Mouse (Mus musculus) kidney, adult 2 months (tissue): ENCODE measurements around the gene Sptbn2. TPM values are rescaled to one million over a fixed set of nuclear protein-coding genes. Genes with fewer than 3 reads are reported as not detected.

Source experiments
- DNase-seq: peaks from one replicate; pipeline ENCODE4 v3.0.0; 2021
- H3K27ac ChIP-seq: fragments of 200-500 bp; 2 replicates; pipeline ENCODE4 v1.5.1; 2012; ENCODE audit warnings: low read depth, low read length, control low read depth, inconsistent platforms; ENCODE audit not compliant: insufficient read depth
- H3K27me3 ChIP-seq: fragments of 200-500 bp; replicated peaks from 2 replicates; pipeline ENCODE4 v1.6.1; 2012; ENCODE audit warnings: mild to moderate bottlenecking, moderate library complexity, low read length, inconsistent platforms; ENCODE audit not compliant: control insufficient read depth, insufficient read depth
- H3K36me3 ChIP-seq: fragments of 200-500 bp; 2 replicates; pipeline ENCODE4 v1.6.1; 2012; ENCODE audit warnings: mild to moderate bottlenecking, moderate library complexity, low read length, inconsistent platforms; ENCODE audit not compliant: control insufficient read depth, insufficient read depth
- H3K4me1 ChIP-seq: fragments of 200-500 bp; 2 replicates; pipeline ENCODE4 v1.6.1; 2011; ENCODE audit warnings: low read length; ENCODE audit not compliant: control insufficient read depth, insufficient read depth
- H3K4me3 ChIP-seq: fragments of 200-500 bp; 2 replicates; pipeline ENCODE4 v1.5.1; 2011; ENCODE audit warnings: mild to moderate bottlenecking, low read depth, low read length, control low read depth; ENCODE audit not compliant: insufficient read depth
- CTCF ChIP-seq: fragments of 200-500 bp; conservative IDR thresholded peaks from 2 replicates; pipeline ENCODE4 v1.5.1; 2011; ENCODE audit warnings: low read depth, mild to moderate bottlenecking, control low read depth, low read length, moderate library complexity, mixed read lengths; ENCODE audit not compliant: insufficient read depth, insufficient read length
- POLR2A ChIP-seq: fragments of 200-500 bp; IDR thresholded peaks from one replicate; pipeline ENCODE4 v1.6.1; 2011; ENCODE audit warnings: low read depth, low read length, control low read depth
- WGBS: fragments of 180-500 bp; shearing (Covaris S2); methylation state at CpG from one replicate; pipeline ENCODE4 v1.1.7; 2018; 5-methylcytosine and 5-hydroxymethylcytosine counted together
- polyA plus RNA-seq: library from polyadenylated mRNA; depleted of rRNA; stranded (reverse); fragments of >200 nt; gene quantifications from 2 replicates; pipeline ENCODE4 v1.2.3, GENCODE M21; 2012

Sptbn2 gene
- polyA plus RNA-seq, 1 experiment, result 12.0 TPM

DNA sequence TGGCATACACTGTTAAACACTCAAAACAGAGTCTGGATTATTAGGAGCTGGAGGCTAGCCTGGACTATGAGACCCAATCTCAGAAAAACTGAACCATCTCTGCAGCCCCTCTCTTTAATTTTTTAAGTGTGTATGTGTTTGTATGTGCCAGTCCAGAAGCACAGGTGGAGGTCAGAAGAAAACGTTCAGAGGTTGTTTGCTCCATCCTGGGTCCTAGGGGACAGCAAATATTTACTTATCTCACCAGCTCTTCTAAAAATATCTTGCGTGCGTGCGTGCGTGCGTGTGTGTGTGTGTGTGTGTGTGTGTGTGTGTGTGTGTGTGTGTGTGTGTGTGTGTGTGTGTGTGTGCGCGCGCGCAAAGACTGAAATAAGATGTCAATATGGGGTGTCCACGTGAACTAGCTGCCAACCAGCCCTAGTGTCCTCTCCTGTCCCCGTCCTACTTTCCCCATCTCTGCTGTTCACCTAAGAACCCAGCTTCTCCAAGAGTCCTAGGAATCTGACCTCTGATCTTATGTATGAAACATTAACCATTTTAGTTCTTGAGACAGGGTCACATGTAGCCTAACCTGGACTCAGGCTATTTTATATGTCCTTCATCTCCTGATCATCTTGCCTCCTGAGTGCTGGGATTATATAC is 56.7 kb downstream of the Sptbn2 start:
- H3K4me3 ChIP-seq, result no peak overlapping the region
- H3K4me1 ChIP-seq, result peaks cover 5% of the 10 kb centered on the region; the same call in 1 of the 2 replicates
- peak overlapping the region; percentile 25; the same call in 1 of the 2 replicates for H3K27ac ChIP-seq
- no peaks in the 10 kb centered on the region for H3K27me3 ChIP-seq
- no peak for TF ChIP-seq CTCF
- no peak for TF ChIP-seq POLR2A
- H3K36me3 ChIP-seq, result peaks cover 10% of the 10 kb centered on the region
- WGBS, result 57% methylated on average over 11 of the region's 12 CpGs
- peak; percentile 64 for DNase-seq

DNA sequence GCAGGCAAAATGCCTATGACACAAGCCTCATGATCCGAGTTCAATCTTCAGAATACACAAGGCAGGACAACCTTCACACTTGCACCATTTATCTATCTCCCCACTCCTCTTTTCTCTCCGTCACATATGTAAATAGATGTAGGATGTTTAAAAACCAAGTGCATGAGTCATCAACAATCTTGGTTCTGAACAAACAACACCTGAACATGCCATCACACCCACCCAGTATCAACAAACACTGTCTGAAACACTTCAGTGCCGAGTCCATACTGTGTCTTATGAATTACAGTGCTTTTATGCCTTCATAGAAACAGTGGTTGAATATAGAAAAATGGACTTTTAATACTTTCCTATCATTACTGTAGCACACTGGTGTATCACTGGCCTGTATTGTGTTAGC is 61.8 kb downstream of the Sptbn2 start:
- H3K36me3 ChIP-seq, result peaks cover 8% of the 10 kb centered on the region
- TF ChIP-seq POLR2A (no peak), CTCF (no peak)
- WGBS, result 80% methylated on average over 3 of the region's 3 CpGs

DNA sequence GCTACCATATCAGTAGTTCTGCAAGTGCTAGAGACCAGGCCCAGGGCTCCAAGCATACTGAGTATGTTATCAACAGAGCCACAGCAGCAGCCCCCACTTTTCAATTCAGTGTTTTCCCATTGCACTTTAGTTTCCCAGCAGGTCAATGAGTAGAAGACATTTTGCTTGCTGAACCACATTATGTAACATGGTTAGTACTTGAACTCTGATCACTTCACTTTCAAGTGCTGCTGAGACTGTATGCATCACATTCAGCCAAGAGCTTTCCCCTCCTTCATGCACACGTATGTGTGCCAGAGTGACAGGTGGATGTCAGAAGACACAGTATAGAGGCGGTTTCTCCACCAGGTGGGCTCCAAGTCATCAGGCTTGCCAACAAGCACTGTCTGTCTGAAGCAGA is 71.9 kb downstream of the Sptbn2 start:
- TF ChIP-seq POLR2A (no peak), CTCF (no peak)
- Histone ChIP-seq H3K36me3 (peaks cover 10% of the 10 kb centered on the region), H3K27ac (peak overlapping the region; percentile 9; the same call in 1 of the 2 replicates), H3K4me3 (no peak overlapping the region), H3K27me3 (no peaks in the 10 kb centered on the region), H3K4me1 (no peaks in the 10 kb centered on the region; the same call in 1 of the 2 replicates)
- WGBS, result 68% methylated on average over 2 of the region's 2 CpGs
- peak; percentile 37 for DNase-seq

More for the DNA sequence above, 61.8 kb downstream of the Sptbn2 start:
- Histone ChIP-seq H3K27me3 (no peaks in the 10 kb centered on the region), H3K4me3 (no peak overlapping the region), H3K4me1 (no peaks in the 10 kb centered on the region; the same call in 1 of the 2 replicates), H3K27ac (no peak overlapping the region)
- no peak for DNase-seq

DNA sequence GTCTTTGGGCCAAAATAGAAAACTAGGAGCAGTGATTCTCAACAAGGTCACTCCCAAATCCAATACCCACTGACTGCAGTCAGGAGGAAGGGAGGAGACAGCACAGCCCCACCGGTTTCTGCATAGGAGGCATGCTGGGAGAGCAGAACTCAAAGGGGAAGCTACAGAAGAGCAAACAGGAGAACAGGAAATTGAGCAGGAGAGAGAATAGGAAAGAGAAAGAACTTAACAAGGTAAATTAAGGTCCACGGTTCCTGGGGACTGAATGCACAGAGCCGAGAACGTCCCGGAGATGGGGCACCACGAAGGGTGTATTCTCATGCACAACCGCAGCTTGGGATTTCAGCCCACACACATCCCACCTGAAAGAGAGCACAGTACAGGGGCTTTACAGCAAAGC is 74.2 kb downstream of the Sptbn2 start:
- Histone ChIP-seq H3K4me3 (no peak overlapping the region), H3K27ac (no peak overlapping the region), H3K27me3 (no peaks in the 10 kb centered on the region), H3K4me1 (peaks cover 5% of the 10 kb centered on the region), H3K36me3 (peaks cover 13% of the 10 kb centered on the region)
- WGBS, result 75% methylated on average over 7 of the region's 7 CpGs
- TF ChIP-seq CTCF, result no peak
- no peak for TF ChIP-seq POLR2A
- DNase-seq, result no peak

DNA sequence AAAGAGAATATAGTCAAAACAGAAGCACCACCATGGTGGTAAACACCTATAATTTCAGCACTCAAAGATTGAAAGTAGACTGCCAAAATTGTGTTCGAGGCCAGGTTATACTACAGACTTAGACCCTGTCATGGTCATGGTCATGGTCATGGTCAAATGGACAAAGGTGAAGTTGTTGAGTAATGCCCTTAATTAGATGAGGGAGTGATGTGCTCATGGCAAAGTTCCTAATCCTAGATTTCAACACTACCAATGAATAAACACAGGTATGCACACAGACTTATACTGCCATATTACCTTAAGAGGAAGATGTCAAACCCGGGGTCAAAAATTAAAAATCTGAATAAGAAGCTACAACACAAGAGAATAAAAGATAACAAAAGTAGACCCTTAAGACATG is 75.3 kb downstream of the Sptbn2 start:
- no peak overlapping the region for H3K4me3 ChIP-seq
- TF ChIP-seq POLR2A (no peak), CTCF (no peak)
- DNase-seq, result peak; percentile 27
- H3K27ac ChIP-seq, result no peak overlapping the region
- H3K36me3 ChIP-seq, result peaks cover 16% of the 10 kb centered on the region
- H3K4me1 ChIP-seq, result peaks cover 7% of the 10 kb centered on the region
- WGBS, result 60% methylated on average over 2 of the region's 2 CpGs
- no peaks in the 10 kb centered on the region for H3K27me3 ChIP-seq

DNA sequence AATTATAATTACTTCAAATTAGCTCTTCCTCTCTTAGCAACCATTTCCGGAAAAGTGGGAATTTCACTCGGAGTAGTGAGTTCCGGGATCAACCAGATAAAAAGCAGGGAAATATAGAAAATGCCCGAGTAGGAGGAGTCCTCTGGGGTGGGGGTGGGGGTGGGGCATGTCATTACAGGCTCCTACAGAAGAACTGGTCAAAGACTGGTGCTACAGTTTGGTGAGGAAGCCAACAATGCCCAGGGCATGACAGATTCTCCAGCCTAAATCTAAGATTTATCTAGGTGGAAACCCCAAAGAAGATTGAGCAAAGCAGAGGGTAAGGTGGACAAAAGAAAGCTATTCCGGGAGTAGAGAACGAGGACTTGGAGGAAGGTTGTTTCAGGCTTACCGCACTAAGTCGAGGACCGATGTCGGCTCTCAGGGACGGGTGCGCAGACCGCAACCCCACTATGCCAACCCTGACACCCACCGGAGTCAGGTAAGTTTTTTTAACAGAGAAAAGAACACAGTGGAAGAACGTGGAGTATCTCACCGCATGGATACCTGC is 82.4 kb downstream of the Sptbn2 start:
- Histone ChIP-seq H3K36me3 (peaks cover 13% of the 10 kb centered on the region), H3K27ac (peak overlapping the region; percentile 66), H3K4me3 (peak overlapping the region; percentile 87), H3K27me3 (no peaks in the 10 kb centered on the region), H3K4me1 (peaks cover 18% of the 10 kb centered on the region)
- TF ChIP-seq CTCF (no peak), POLR2A (no peak)
- under 1% methylated on average over 16 of the region's 16 CpGs for WGBS
- no peak for DNase-seq

DNA sequence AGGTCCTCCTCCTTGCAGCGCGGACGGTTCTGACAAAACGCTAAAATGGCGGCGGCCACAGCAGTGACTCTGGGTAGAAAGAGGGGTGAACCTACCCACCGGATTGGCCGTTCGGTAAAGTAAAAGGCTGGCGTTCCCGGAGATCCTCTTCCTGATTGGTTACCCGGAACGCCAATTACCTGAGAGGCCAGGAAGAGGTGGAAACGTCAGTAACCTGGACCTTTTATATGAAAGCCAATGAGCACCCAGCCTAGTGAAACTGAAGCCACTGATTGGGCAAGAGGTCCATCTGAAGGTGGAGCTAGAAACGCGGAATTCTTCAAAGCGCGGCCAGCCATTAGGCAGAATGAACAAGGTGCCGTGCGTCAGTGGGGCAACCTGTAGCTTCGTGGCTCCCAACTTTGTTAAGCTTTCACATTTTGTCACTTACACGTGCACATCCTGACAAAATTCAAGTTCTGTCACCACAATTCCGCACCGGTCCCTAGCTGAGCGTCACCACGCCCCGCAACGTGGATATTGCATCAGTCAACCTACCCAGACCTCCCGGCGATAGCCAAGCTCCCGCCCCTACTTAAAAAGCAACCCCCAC is 83.0 kb downstream of the Sptbn2 start, which contains the start of gene Rbm4:
Rbm4 (minus strand) TSS at position 71 of the 592 bp plus-strand sequence.
- Histone ChIP-seq H3K4me1 (peaks cover 17% of the 10 kb centered on the region), H3K27ac (peak within 1 kb of the TSS; percentile 66), H3K36me3 (peaks cover 11% of the 10 kb centered on the region), H3K4me3 (peak within 1 kb of the TSS; percentile 87), H3K27me3 (no peaks in the 10 kb centered on the region)
- peak; percentile 27 for TF ChIP-seq POLR2A
- no peak for TF ChIP-seq CTCF
- DNase-seq, result peak; percentile 100
- WGBS, result under 1% methylated on average over 31 of the region's 31 CpGs
